Mouse (Mus musculus) lung, adult 2 months (tissue): ENCODE measurements around the gene Gp1bb. TPM values are rescaled to one million over a fixed set of nuclear protein-coding genes. Genes with fewer than 3 reads are reported as not detected.

Experiments
- DNase-seq: peaks from one replicate; pipeline ENCODE4 v3.0.0; 2022
- H3K4me1 ChIP-seq: fragments of 200-500 bp; 2 replicates; pipeline ENCODE4 v1.6.1; 2011; ENCODE audit warnings: low read length; ENCODE audit not compliant: control insufficient read depth, insufficient read depth
- H3K4me3 ChIP-seq: fragments of 200-500 bp; replicated peaks from 2 replicates; pipeline ENCODE3; 2011; ENCODE audit warnings: low read depth, mild to moderate bottlenecking, control low read depth, low read length; ENCODE audit errors: extremely low read depth
- CTCF ChIP-seq: fragments of 200-500 bp; IDR thresholded peaks from 2 replicates; pipeline ENCODE4 v1.5.1; 2011; ENCODE audit warnings: mild to moderate bottlenecking, low read length, control low read depth; ENCODE audit not compliant: insufficient read depth
- POLR2A ChIP-seq: fragments of 200-500 bp; IDR thresholded peaks from 2 replicates; pipeline ENCODE4 v1.6.1; 2011; ENCODE audit warnings: low read depth, mild to moderate bottlenecking, control low read depth, low read length, borderline replicate concordance; ENCODE audit errors: extremely low read depth
- WGBS: fragments of 180-500 bp; shearing (Covaris S2); methylation state at CpG from one replicate; pipeline ENCODE4 v1.1.7; 2018; 5-methylcytosine and 5-hydroxymethylcytosine counted together
- polyA plus RNA-seq: library from polyadenylated mRNA; depleted of rRNA; stranded (reverse); fragments of >200 nt; gene quantifications from 2 replicates; pipeline ENCODE4 v1.2.3, GENCODE M21; 2012

Gene Gp1bb
- polyA plus RNA-seq, 1 experiment = 15.5 TPM

DNA sequence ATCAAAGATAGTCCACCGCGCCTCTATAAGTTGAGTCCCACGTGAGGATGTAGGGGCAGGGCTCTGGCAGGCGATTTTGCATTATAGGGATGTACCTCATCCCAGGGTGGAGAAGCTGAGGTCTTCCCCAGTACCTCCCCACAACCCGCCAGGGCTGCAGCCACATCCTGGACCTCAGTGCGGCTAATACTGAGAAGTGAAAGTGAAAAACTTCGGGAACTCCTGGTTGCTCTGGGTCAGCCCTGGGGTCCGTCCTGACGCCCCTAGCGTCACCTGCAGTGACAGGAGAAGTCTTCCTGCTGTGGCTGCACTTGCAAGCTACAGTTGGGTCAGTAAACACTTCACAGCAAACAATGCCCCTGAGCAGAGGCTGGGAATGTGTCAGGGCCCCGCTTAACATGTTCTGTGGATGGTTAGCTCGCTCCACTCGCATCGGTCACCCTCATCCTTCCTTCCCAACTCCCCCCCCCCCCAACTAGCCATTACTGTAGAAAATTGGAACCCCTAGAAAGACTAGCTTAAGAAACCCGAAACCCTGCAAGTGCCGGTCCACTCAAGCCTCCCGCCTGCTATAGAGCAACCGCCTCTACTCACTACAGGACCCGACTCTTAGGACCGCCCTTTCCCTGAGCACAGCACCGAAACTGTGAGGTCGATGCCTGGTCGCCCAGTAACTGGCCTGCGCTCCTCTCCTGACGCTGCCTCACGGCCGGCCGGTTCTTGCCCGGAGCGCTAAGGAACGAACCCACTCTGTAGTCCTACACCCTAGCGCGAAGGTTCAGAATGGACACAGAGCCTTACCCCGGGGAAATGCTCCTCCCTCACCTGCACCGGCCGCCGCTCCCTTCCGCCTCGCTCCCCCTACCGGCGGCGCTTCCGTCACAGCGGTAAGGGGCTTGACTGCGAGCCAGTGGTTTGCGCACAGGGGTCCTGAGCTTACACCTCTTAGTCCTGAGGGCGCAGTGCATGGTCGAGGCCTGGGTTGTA lies 32.1 kb downstream of the Gp1bb start, which contains the start of gene Tbx1:
Gene Tbx1 (minus strand): TSS at position 868 of the 987 bp plus-strand sequence.
- H3K4me1 ChIP-seq = no peaks in the 10 kb centered on the region
- TF ChIP-seq CTCF (no peak), POLR2A (0 out of 2 replicates have a peak, but pooled peaks have one; percentile 12)
- DNase-seq = no peak
- WGBS = 6% methylated on average over 48 of the region's 48 CpGs
- H3K4me3 ChIP-seq = peak within 1 kb of the TSS; percentile 55

DNA sequence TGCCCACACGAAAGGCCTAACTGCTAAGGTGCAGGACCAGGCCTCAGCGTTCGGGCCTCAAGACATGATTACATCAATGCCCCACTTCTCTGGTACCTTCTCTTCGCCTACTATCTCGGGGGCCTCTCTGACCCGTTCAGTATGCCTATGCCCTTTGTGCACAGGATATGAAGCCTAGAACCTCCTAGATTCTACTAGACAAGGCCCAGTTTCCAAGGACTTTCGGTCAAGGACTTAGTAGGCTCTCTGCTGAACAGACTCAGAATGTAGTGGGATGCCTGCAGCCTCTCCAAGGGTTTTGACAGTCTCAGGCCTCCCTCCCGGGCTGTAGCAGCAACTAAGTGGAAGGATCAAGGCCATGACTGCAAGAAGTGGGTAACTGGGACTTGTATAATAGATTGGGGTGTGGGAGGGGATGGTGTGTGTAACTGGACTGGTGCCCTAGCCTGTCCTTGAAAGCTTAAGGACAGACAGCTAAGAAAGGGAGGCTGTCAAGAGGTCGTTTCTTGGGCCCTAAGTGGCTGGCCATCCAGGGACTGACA lies 33.1 kb downstream of the Gp1bb start:
- no peak for DNase-seq
- TF ChIP-seq POLR2A = no peak
- TF ChIP-seq CTCF = no peak
- Histone ChIP-seq H3K4me1 (no peaks in the 10 kb centered on the region), H3K4me3 (no peak overlapping the region)
- 72% methylated on average over 9 of the region's 9 CpGs for WGBS

DNA sequence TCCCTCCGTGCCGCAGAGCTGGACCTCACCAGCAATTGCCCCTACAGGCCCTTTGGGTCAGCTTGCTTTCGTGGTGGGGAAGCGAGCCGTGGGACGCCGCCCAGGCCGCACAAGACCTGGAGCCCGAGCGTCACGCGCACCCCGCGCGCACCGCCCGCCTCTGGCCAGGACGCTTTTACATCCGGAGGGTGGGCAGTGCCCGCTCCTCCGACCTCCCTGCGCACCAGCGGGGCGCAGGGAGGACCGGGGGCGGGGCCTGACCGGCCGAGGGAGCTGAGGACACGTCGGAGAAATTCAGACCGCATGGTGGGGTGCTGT lies 33.5 kb downstream of the Gp1bb start:
- no peak for DNase-seq
- TF ChIP-seq CTCF (no peak), POLR2A (no peak)
- 27% methylated on average over 31 of the region's 31 CpGs for WGBS
- Histone ChIP-seq H3K4me3 (no peak overlapping the region), H3K4me1 (no peaks in the 10 kb centered on the region)

- DNase-seq = no peak
- TF ChIP-seq CTCF = no peak
- no peak for TF ChIP-seq POLR2A
- 11% methylated on average over 57 of the region's 57 CpGs for WGBS
- Histone ChIP-seq H3K4me3 (peak overlapping the region; percentile 19), H3K4me1 (no peaks in the 10 kb centered on the region)
Observed at GRCm38 (mm10) chr16:18587847-18588737, 34.1 kb downstream of the Gp1bb start.

GRCm38 (mm10) chr16:18586906-18587546 lies 35.2 kb downstream of the Gp1bb start:
- H3K4me1 ChIP-seq = no peaks in the 10 kb centered on the region
- peak overlapping the region; percentile 60 for H3K4me3 ChIP-seq
- DNase-seq = no peak
- TF ChIP-seq POLR2A (peak; percentile 21; the same call in 1 of the 2 replicates), CTCF (no peak)
- WGBS = 6% methylated on average over 37 of the region's 62 CpGs

- WGBS = 10% methylated on average over 83 of the region's 83 CpGs
- no peak for DNase-seq
- no peak for TF ChIP-seq POLR2A
- no peak for TF ChIP-seq CTCF
- H3K4me3 ChIP-seq = peak overlapping the region; percentile 60
- peaks cover 2% of the 10 kb centered on the region for H3K4me1 ChIP-seq
Observed at GRCm38 (mm10) chr16:18586076-18586905, 35.9 kb downstream of the Gp1bb start.

DNA sequence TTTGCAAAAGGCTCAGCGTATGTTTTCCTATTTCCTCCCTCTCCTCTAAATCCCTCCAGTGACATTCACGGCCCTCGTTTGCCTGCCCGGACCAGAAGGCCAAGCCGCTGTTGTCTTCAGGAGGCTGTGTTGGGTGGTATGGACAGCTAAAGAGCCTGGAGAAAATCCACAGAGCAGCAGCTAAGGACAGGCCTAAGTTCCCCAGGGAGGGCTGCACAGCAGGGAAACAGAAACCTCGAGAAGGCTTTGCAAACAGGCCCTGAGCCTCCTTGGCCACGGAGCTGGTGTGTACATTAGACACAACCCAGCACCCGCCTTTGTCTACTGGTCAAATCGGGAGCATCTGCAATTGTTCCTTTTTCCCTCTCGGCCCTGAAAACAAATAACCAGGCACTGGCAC lies 36.5 kb downstream of the Gp1bb start:
- Histone ChIP-seq H3K4me3 (peak overlapping the region; percentile 4), H3K4me1 (peaks cover 3% of the 10 kb centered on the region)
- DNase-seq = no peak
- TF ChIP-seq POLR2A (no peak), CTCF (no peak)
- WGBS = 53% methylated on average over 10 of the region's 10 CpGs

GRCm38 (mm10) chr16:18584901-18585510 lies 37.2 kb downstream of the Gp1bb start:
- H3K4me3 ChIP-seq = no peak overlapping the region
- DNase-seq = no peak
- 76% methylated on average over 10 of the region's 10 CpGs for WGBS
- peaks cover 3% of the 10 kb centered on the region for H3K4me1 ChIP-seq
- TF ChIP-seq CTCF (no peak), POLR2A (no peak)
